Mouse (Mus musculus) midbrain, postnatal 0 days (tissue): ENCODE measurements around the gene Zfp423. TPM values are rescaled to one million over a fixed set of nuclear protein-coding genes. Genes with fewer than 3 reads are reported as not detected.

Experiments
- ATAC-seq: fragments of 200-750 bp; cut with Nextera tagmentation; 2 replicates; pipeline ENCODE4 v1.8.0; 2017; ENCODE audit warnings: moderate number of reproducible peaks, mild to moderate bottlenecking, moderate TSS enrichment, moderate library complexity; ENCODE audit not compliant: low FRiP score
- DNase-seq: peaks from one replicate; pipeline ENCODE4 v3.0.0-alpha.2; 2015; ENCODE audit warnings: low spot score
- H3K27ac ChIP-seq: fragments of 300-500 bp; sonication (generic); 2 replicates; pipeline ENCODE4 v1.5.1; 2014; ENCODE audit warnings: low read depth, mild to moderate bottlenecking, low read length, mixed read lengths
- H3K27me3 ChIP-seq: fragments of 300-500 bp; sonication (generic); 2 replicates; pipeline ENCODE4 v1.6.1; 2014; ENCODE audit warnings: low read length, control low read depth, mixed read lengths; ENCODE audit not compliant: insufficient read depth
- H3K36me3 ChIP-seq: fragments of 300-500 bp; sonication (generic); 2 replicates; pipeline ENCODE4 v1.6.1; 2014; ENCODE audit warnings: low read length, control low read depth, mixed read lengths; ENCODE audit not compliant: insufficient read depth
- H3K4me1 ChIP-seq: fragments of 300-500 bp; sonication (generic); 2 replicates; pipeline ENCODE4 v1.6.1; 2014; ENCODE audit warnings: mild to moderate bottlenecking, control low read depth, antibody characterized with exemption, low read length, mixed read lengths; ENCODE audit not compliant: insufficient read depth
- H3K4me2 ChIP-seq: fragments of 300-500 bp; sonication (generic); 2 replicates; pipeline ENCODE4 v1.6.1; 2014; ENCODE audit warnings: low read depth, mild to moderate bottlenecking, low read length, mixed read lengths; ENCODE audit not compliant: poor library complexity, severe bottlenecking
- H3K4me3 ChIP-seq: fragments of 300-500 bp; sonication (generic); 2 replicates; pipeline ENCODE4 v1.5.1; 2014; ENCODE audit warnings: low read depth, mild to moderate bottlenecking, low read length, moderate library complexity
- H3K9ac ChIP-seq: fragments of 300-500 bp; sonication (generic); replicated peaks from 2 replicates; pipeline ENCODE4 v1.6.1; 2014; ENCODE audit warnings: mild to moderate bottlenecking, low read length, moderate library complexity, mixed read lengths; ENCODE audit not compliant: poor library complexity, severe bottlenecking
- H3K9me3 ChIP-seq: fragments of 300-500 bp; sonication (generic); 2 replicates; pipeline ENCODE4 v1.6.1; 2016; ENCODE audit warnings: low read length, control low read depth
- CTCF ChIP-seq: IDR thresholded peaks from 2 replicates; pipeline ENCODE4 v1.5.1; 2016; ENCODE audit warnings: antibody characterized with exemption, mild to moderate bottlenecking
- WGBS: fragments of 180-500 bp; shearing (Covaris S2); extraction: QIAGEN DNeasy Blood & Tissue Kit; methylation state at CpG from one replicate; pipeline ENCODE4 v1.1.7; 2014; 5-methylcytosine and 5-hydroxymethylcytosine counted together
- polyA plus RNA-seq: library from polyadenylated mRNA; unstranded; fragments of >200 nt; fragmentation: Nextera tagmentation; extraction: Ambion mirVana; gene quantifications from 2 replicates; pipeline ENCODE4 v1.2.1, GENCODE M21; 2015
- total RNA-seq: library from RNA; depleted of rRNA; stranded (reverse); fragments of >200 nt; gene quantifications from 2 replicates; pipeline ENCODE4 v1.2.3, GENCODE M21; 2014

Zfp423 gene
- total and polyA plus RNA-seq, 2 experiments from 2014 or later, result 22.9 to 57.5 TPM

- WGBS, result 49% methylated on average over 5 of the region's 5 CpGs
- DNase-seq (peak; percentile 43), ATAC-seq (no peak)
- Histone ChIP-seq H3K9me3 (no peaks in the 10 kb centered on the region), H3K4me1 (no peaks in the 10 kb centered on the region), H3K27ac (no peak overlapping the region), H3K27me3 (no peaks in the 10 kb centered on the region), H3K4me2 (no peak overlapping the region), H3K36me3 (no peaks in the 10 kb centered on the region), H3K9ac (no peak overlapping the region), H3K4me3 (no peak overlapping the region)
- no peak for TF ChIP-seq CTCF
Measured at GRCm38 (mm10) chr8:87918004-87918403, 41.4 kb downstream of the Zfp423 start.

DNA sequence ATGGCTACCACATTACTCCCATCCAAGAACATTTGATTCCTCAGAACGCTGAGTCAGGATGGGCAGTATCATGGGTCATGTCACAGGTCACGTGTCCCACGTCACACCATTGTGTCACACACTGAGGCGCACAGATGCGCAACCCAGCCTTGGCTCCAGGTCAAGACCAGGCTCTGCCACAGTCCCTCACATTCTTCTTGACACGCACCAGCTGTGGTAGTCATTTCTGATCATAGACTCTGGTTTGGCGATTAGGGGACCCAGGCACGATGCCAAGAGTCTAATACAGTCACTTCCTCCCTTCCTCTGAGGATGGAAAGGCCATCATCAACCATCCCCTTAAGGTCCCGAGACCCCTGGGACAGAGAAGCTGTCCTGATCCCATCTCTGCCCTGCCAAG is 43.6 kb downstream of the Zfp423 start:
- Histone ChIP-seq H3K9me3 (no peaks in the 10 kb centered on the region), H3K27ac (no peak overlapping the region), H3K36me3 (no peaks in the 10 kb centered on the region), H3K4me3 (no peak overlapping the region), H3K9ac (no peak overlapping the region), H3K4me1 (no peaks in the 10 kb centered on the region), H3K27me3 (no peaks in the 10 kb centered on the region), H3K4me2 (no peak overlapping the region)
- ATAC-seq (no peak), DNase-seq (no peak)
- no peak for TF ChIP-seq CTCF
- 86% methylated on average over 9 of the region's 9 CpGs for WGBS

DNA sequence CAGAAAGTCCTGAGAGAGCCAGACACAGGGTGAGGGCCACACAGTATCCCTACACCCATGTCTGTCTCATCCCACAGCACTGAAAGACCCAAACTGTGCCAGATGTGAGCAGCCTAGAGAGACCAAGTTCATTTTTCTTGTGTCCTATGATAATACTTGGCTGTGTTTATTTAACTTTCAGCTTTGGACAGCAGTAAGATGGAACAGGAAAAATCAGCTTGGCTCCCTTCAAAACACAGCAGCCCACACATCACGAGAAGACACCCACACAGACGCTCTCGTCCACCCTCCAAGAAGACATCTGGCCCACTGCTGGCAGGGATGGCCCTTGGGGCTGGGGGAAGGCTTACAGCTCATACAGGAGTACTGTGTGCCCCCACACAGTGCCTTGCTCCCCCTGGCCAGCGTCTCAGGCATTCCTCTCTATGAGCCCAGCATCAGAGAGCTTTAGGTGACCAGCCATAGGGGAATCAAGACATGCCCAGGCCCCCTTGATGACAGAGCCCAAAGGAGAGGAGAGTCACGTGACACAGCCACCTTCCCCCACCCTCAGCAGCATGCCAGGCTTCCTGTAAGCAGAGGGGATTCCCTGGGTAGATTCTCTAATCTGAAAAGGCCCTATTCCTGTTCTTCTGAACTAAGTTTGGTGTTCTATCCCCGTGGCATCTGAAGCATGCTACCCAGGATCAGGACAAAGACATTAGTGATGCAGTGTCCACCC is 45.0 kb downstream of the Zfp423 start:
- Histone ChIP-seq H3K27me3 (no peaks in the 10 kb centered on the region), H3K36me3 (no peaks in the 10 kb centered on the region), H3K9me3 (no peaks in the 10 kb centered on the region), H3K4me2 (no peak overlapping the region), H3K27ac (no peak overlapping the region), H3K9ac (no peak overlapping the region), H3K4me1 (no peaks in the 10 kb centered on the region), H3K4me3 (no peak overlapping the region)
- 67% methylated on average over 6 of the region's 6 CpGs for WGBS
- ATAC-seq, result no peak
- no peak for DNase-seq
- no peak for TF ChIP-seq CTCF

DNA sequence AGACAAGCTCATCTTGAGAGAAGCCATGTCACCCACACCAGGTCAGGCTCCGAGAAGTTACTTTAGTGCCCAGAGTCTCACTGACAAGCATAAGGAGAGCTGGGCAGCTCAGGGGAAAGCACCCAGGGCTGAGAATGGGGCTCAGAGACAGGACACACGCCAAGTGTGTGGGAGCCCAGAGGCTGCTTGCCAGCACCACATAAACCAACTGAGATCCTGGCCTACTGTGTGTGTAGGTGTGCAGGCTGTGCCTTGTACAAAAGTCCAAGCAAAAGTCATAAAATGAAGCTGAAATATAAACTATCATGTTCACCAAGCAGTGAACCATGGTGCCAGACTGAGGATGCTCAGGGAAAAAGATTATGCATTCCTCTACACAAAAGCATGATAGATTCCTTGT is 50.5 kb downstream of the Zfp423 start:
- ATAC-seq (no peak), DNase-seq (no peak)
- H3K4me2 ChIP-seq, result no peak overlapping the region
- no peaks in the 10 kb centered on the region for H3K4me1 ChIP-seq
- H3K36me3 ChIP-seq, result no peaks in the 10 kb centered on the region
- 76% methylated on average over 2 of the region's 2 CpGs for WGBS
- H3K27ac ChIP-seq, result no peak overlapping the region
- no peaks in the 10 kb centered on the region for H3K27me3 ChIP-seq
- no peak overlapping the region for H3K4me3 ChIP-seq
- TF ChIP-seq CTCF, result no peak
- H3K9me3 ChIP-seq, result no peaks in the 10 kb centered on the region
- no peak overlapping the region for H3K9ac ChIP-seq

GRCm38 (mm10) chr8:87905404-87905803 is 54.0 kb downstream of the Zfp423 start:
- Histone ChIP-seq H3K27me3 (no peaks in the 10 kb centered on the region), H3K36me3 (no peaks in the 10 kb centered on the region), H3K9me3 (no peaks in the 10 kb centered on the region), H3K4me3 (no peak overlapping the region), H3K4me1 (no peaks in the 10 kb centered on the region), H3K9ac (no peak overlapping the region), H3K4me2 (no peak overlapping the region), H3K27ac (no peak overlapping the region)
- DNase-seq (no peak), ATAC-seq (no peak)
- TF ChIP-seq CTCF, result no peak
- 94% methylated on average over 5 of the region's 5 CpGs for WGBS

- no peaks in the 10 kb centered on the region for H3K36me3 ChIP-seq
- no peak for DNase-seq
- H3K9me3 ChIP-seq, result no peaks in the 10 kb centered on the region
- TF ChIP-seq CTCF, result no peak
- no peaks in the 10 kb centered on the region for H3K4me1 ChIP-seq
- no peak overlapping the region for H3K27ac ChIP-seq
- no peak overlapping the region for H3K9ac ChIP-seq
- WGBS, result 86% methylated on average over 5 of the region's 5 CpGs
- no peaks in the 10 kb centered on the region for H3K27me3 ChIP-seq
- no peak overlapping the region for H3K4me2 ChIP-seq
- H3K4me3 ChIP-seq, result no peak overlapping the region
- no peak for ATAC-seq
Measured at GRCm38 (mm10) chr8:87904108-87904507, 55.3 kb downstream of the Zfp423 start.
